Mouse (Mus musculus) megakaryocyte progenitor cell, adult 5-6 weeks (primary cell): Measurements from ENCODE around the gene Cyb5r3. TPM values are rescaled to one million over a fixed set of nuclear protein-coding genes. Genes with fewer than 3 reads are reported as not detected.
A peak's percentile ranks its signal among the peaks of the same experiment; 100 is the strongest.

Experiments used
- ATAC-seq: replicated peaks from 2 replicates; pipeline ENCODE4 v1.8.0; 2016; ENCODE audit warnings: mild to moderate bottlenecking, moderate TSS enrichment, inconsistent platforms; ENCODE audit not compliant: poor library complexity
- total RNA-seq, 2 experiments: library from RNA; stranded (forward) in 1 of 2; stranded (reverse) in 1 of 2; fragments of 157-497, 149-512 nt in 1 of 2; fragments of 200-1000 nt in 1 of 2; gene quantifications; 2 replicates each; pipeline versions ENCODE4 v1.2.3 to v1.2.4; 2015 to 2017

Gene Cyb5r3
- total RNA-seq, 2 experiments from 2014 or later, result 32.7 to 57.3 TPM

GRCm38 (mm10) chr15:83169772-83170722 is 2.3 kb downstream of the Cyb5r3 start:
- ATAC-seq, result peak; percentile 64

GRCm38 (mm10) chr15:83168875-83169771 is 3.3 kb downstream of the Cyb5r3 start:
- ATAC-seq, result no peak

DNA sequence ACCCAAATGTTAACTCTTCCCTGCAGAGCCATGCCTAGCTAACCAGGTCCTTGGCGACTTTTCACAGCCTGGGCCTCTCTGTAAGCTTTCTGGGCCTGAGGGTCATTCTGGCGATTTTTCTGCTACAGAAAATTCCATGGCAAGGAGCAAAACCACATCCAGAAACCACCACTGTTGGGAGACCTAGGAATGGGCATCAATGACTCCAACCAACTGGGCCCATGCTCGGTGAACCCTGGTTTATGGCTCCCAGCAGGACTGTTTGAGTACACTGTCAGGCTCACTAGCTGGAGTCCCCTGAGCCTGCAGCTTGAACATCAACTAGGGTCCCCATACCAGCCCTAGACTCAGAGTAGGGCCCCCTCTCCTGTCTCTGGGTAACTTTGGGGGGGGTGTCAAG is 4.1 kb downstream of the Cyb5r3 start:
- no peak for ATAC-seq

DNA sequence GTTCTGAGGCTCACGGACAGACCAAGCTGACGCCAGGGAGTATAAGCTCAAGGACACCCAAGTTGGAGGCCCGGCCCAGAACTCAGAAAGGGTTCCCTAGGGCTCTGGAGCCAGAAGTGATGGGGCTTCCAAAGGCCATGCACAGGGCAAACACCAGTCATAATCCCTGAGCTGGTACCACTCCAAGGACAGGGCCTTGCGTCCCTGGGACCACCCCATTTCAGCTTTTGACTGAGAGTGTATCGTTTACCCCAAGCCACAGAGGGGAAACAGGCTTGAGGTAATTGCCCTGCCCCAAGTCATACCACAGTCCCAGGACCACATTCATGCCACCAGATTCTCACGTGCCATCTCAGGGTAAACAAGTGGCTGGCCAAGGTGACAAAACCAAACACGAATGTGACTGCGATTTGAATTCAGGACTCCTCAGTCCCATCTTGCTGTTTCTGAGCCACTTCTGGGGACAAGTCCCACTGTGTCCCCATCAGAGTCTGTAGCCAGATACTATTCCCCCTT is 4.8 kb downstream of the Cyb5r3 start:
- no peak for ATAC-seq

GRCm38 (mm10) chr15:83167126-83167525 is 5.3 kb downstream of the Cyb5r3 start:
- no peak for ATAC-seq

DNA sequence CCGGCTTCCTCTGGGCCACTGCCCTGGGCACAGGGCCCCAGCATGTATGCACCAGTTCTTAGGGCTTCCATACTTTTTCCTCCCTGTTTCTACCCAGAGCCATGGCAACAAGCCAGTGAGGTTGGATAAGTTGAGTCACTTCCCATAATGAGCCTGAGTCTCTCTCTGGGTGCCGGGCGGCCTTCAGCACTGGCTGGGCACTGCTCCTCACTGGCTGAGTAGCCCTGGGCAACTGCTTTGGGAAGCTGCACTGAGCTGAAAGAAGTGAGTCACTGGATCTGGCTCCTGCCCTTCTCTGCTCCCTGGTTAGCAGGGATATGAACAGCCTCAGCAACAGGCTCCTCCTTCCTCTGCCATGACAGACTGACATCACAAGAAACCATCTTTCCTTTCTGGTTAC is 5.8 kb downstream of the Cyb5r3 start:
- ATAC-seq, result no peak

DNA sequence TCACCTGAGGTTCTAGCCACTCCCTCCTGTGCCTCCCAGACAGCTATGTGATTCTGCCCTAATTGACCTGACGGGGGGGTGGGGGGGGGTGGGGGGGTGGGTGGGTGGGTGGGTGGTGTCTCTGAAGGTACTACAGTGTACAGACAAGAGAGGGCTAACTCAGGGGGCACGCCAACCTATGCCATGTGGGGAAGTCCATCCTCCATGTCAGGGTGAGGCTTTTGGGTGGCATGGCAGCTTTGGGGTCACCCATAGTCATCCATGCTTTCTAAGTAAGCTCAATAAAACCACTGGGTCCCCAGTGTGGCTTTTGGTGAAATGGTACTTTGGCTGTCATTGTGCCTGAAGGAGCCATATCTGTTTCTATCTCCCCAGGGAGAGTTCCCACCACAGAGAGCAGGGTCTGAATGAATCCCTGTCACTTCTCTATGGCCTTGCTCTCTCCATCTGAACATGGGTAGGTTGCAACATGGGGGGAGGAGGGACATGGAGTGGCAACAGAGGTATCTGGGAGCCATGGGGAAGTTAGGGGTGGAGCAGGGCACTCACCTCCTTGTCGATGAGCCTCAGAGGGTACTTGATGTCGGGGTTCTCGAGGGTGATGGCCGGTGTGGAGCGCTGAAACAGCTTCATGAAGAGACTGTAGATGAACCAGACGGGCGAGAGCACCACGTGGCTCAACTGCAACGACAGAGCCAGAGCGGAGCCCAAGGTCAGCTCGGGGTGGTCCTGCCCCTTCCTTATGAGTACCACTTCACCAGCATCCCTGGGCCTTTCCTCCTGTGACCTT is 6.7 kb downstream of the Cyb5r3 start:
- ATAC-seq, result no peak

- peak; percentile 89 for ATAC-seq
These were observed 7.4 kb downstream of the Cyb5r3 start for GRCm38 (mm10) chr15:83164971-83165471.

DNA sequence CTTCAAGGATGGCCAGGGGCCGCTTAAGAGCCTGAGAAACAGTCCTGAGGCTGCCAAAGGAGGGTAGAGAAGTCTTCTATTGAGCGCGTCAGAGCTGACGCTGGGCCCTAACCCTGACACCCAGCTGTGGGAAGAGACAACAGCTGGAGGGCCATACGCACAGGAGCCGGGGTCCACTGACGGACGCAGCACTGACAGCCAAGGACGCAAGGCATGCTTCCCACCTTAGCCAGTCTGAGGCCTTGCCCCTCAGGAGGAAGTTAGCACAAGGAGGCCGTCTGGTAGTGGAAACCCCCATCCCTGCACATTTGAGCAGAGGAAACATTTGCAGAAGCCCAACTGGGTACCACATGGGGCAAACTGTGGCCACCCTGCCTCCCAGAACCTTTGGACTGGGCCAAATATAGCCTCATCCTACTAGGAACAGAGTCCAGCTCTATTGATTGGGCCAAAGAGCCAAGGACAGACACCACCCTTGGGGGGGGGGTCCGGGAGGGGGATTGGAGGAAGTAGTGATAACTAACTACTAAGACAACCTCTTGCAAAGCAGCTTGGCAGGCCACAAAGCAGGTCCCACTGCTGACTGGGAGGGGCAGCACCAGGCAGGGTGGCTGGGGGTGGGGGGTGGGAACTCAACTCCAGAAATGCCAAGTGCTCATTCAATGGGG is 9.4 kb downstream of the Cyb5r3 start:
- ATAC-seq, result no peak

DNA sequence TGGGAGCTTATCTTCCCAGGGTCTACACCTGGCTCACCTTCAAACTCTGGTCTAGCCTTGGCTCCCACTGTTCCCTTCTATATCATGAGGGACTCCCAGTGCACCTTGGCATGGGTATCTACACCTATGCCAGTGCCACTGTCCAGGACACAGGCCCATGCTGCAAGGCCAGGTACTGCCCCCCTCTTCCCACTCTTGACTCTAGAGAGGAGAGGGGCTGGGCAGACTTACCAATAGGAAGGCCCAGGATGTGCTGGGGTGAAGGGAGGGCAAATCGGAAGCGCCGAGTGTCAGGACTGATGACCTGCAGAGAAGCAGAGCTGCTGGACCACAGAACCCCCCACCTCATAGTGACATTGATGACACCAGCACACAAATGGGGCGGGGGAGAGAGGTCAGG is 10.4 kb downstream of the Cyb5r3 start:
- no peak for ATAC-seq

GRCm38 (mm10) chr15:83161062-83161748 is 11.2 kb downstream of the Cyb5r3 start:
- ATAC-seq, result no peak

DNA sequence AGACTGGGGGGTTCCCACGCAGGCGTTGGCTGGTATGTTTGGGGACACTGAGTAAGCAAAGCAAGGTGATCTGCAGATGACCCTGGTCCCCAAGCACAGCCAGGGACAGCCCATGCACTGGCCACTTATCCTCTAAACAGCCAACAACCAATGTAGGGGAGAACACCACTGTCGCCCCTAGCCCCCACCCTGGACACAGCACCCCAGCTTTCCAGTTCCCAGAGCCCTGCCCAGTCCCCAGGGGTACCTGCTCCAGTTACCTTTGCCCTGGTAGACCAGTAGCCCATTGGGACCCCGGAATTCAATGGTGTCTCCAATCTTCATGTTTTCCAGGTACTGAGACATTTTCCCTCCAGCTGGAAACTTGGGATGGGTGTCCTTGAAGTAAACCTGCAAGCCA is 11.8 kb downstream of the Cyb5r3 start:
- ATAC-seq, result no peak

- ATAC-seq, result no peak
These were observed 12.6 kb downstream of the Cyb5r3 start for GRCm38 (mm10) chr15:83159823-83160222.

DNA sequence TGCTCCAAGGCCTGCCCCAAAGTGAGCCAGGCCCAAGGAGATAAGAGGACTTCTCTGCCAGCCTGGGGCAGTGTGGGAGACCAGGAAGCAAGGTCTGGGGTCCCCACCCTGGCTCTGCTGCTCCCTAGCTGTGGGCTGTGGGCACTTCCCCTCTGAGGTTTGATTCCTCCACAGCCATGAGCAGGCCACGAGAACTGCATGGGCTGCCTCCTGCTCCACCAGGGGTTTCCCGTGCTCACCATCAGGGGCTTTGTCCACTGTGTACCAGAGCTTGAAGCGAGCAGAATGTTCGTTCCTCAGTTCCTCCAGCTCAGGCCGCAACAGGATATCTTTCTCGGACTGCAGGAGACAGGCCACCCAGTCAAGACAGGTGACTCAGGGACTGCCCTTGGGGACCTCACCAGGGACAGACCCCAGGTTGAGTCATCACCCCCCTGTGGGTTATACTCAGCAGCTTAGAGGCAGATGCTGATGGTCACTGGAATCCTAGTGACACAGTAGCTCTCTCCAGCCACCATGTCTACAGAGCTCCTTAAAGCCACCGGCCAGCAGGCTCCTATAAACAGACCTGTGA is 13.7 kb downstream of the Cyb5r3 start:
- peak; percentile 17; the same call in 1 of the 2 replicates for ATAC-seq

DNA sequence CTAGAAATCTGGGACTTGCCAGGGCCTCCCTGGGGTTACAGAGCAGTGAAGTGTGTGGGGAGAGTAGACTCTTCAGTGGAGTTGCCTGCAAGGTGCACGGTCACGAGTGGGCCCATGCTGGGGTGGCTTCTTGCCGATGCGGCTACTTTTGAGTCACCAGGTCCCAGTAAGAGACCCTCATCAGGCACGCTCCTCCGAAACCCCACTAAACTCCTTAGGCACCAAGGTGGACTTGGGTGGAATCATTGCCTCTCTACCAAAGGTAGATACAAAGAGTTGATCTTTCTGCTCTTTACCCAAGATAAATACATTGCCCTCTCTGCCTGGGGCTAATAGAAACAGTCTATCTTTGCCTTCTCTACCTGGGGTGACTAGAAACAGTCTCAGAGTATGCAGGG is 14.7 kb downstream of the Cyb5r3 start:
- ATAC-seq, result no peak

GRCm38 (mm10) chr15:83156929-83157666 is 15.3 kb downstream of the Cyb5r3 start:
- peak; percentile 84 for ATAC-seq

DNA sequence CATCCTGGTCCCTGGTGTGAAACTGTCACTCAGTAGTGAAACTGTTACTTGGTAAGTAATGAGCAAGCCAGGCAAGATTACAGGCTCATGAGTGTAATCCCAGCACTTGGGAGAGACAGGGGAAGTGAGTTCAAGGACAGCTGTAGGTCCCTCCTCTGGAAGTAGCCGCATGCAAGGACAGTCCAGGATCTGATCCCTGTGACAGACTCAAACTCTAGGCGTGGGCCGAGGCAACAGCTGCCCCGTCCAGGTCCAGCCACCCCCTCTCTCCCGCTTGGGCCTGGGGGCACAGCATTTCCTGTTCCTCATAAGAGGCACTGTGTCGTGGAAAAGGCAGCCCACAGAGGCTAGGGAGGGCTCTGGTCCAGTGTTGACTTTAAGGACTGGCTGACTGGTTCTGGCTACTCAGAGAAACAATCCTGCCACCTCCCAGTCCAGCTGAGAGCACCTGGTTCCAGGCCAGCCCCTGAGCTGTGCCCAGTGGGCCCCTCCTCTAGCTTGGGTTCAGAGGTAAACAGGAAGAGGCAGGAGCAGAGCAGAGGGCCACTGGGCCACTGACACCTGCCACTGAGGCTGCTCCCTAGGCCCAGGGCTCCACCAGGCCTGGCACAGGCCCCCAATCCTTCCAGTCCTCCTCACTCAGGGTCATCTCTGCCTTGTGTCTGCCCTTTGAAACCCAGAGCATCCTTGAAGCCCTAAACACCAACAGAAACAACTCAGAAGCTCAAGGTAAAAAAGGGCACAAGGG is 16.5 kb downstream of the Cyb5r3 start:
- no peak for ATAC-seq

DNA sequence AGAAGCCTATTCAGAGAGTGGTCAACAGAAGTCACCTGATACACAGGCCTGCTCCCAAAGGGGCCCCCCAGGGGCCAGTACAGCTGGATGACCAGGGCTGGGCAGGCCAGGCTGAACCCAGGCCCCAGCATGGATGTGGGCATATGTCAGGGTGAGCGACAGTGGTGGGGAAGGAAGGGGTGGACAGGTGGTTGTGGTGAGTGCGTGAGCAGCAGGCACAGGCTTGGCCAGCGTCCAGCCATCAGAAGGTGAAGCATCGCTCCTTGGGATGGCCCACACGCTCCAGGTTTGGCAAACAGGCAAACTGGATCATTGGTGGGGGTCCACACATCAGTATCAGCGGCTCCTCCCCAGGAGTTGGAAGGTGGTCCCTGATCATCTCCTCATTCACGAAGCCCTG is 18.1 kb downstream of the Cyb5r3 start:
- no peak for ATAC-seq
